Mouse (Mus musculus) gastrocnemius, adult 2 months (tissue): ENCODE measurements at regions not wholly inside any gene's neighbourhood (a gene's known extent, or its start where the extent isn't known, plus 50 kb on each side); places are given as distances from the start of the nearest gene placed in this dataset.
A peak's percentile ranks its signal among the peaks of the same experiment; 100 is the strongest.

Experiments
- DNase-seq: peaks from one replicate; pipeline ENCODE4 v3.0.0; 2022
- H3K27ac ChIP-seq: fragments of 200-600 bp; 2 replicates; pipeline ENCODE4 v1.8.1; 2022; ENCODE audit warnings: mild to moderate bottlenecking
- H3K4me3 ChIP-seq: fragments of 200-600 bp; 2 replicates; pipeline ENCODE4 v1.8.1; 2022; ENCODE audit warnings: mild to moderate bottlenecking, moderate library complexity
- CTCF ChIP-seq: fragments of 200-600 bp; IDR thresholded peaks from 2 replicates; pipeline ENCODE4 v1.8.1; 2022; ENCODE audit warnings: antibody characterized with exemption, mild to moderate bottlenecking, moderate library complexity
- intact Hi-C: fragments of 180-260 bp; cut with DNase I; formaldehyde crosslinking; loops from one replicate; pipeline ENCODE4 v1.15.1; 2025

DNA sequence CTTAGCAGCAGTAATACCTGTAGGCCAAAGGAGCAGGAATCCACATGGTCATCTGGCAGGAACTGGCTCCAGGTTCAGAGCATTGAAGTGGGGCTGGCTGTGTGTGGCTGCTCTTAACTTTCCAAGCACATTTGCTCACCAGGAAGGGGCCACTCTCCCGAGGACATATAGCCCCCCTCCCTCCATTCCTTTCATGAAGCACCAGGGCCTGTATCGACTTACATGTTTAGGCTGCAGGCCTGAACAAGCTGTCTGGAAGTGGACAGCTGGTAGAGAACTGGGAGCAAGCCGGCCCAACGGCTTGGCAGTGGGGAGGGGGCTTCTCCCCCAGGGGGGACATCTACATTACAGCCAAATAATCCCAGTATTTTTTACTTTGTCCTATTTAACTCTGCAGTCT lies 622.5 kb upstream of the Vstm2b start:
- intact Hi-C loops: no loop called here
- H3K4me3 ChIP-seq: no peak overlapping the region
- H3K27ac ChIP-seq: no peak overlapping the region
- DNase-seq: no peak
- TF ChIP-seq CTCF: no peak

DNA sequence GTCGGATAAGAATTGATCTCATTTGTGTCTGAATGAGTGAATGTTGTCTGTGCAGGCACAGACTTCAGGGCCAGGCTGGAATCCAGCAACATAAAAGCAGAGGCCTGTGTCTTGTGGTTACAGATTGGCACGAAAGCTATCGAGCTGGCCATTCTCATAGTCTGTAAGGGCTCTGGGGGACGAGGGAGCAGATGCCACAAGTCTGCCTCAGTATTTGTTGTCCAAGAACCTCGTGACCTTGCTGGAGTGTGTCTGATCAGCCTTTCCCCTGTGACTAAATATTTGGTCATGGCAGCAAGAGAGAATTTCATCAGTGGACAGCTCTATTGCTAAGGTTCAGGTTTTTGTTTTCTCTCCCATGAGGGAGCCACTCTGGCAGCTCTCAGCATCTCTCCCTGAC lies 622.0 kb upstream of the Vstm2b start:
- DNase-seq: peak; percentile 23
- H3K27ac ChIP-seq: no peak overlapping the region
- TF ChIP-seq CTCF: no peak
- intact Hi-C loops: no loop called here
- no peak overlapping the region for H3K4me3 ChIP-seq

DNA sequence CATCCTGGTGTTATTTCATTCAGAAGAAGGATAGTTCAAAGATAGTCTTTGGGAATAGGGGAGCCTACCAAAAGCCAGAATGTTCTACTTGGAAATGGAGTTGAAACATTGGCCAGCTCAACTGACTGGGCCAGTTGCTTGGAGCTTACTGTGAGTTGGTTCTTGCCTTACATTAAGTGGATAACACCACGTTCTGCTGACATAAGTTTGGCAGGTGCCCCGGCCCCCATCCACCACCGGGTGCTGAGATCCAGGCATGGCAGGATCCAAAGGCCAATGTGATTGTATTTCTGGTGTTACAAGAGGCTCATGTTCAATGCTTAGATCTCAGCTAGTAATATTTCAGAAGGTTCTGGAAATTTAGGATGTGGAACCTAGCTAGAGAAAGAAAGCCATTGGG lies 608.0 kb upstream of the Vstm2b start:
- peak; percentile 22 for DNase-seq
- Histone ChIP-seq H3K27ac (no peak overlapping the region), H3K4me3 (no peak overlapping the region)
- no peak for TF ChIP-seq CTCF
- intact Hi-C loops: no loop called here

DNA sequence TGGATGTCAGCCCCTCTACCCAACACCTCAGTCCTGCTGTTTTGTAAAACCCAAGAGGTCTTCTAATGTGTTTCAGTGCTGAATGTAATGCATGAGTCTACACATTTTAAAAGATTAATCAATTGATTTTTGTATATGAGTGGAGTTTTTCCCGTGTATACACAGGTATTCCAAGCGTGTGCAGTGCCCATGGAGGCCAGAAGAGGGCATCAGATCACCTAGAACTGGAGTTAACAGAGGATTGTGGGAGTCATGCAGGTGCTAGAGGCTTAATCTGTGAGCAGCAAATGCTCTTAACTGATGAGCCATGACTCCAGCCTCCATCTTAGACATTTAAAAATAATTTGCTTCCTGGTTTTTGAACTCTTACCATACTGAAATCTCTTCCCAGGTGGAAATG lies 587.6 kb upstream of the Vstm2b start:
- peak; percentile 59 for TF ChIP-seq CTCF
- DNase-seq: no peak
- Histone ChIP-seq H3K27ac (no peak overlapping the region), H3K4me3 (no peak overlapping the region)
- intact Hi-C loops: no loop called here

DNA sequence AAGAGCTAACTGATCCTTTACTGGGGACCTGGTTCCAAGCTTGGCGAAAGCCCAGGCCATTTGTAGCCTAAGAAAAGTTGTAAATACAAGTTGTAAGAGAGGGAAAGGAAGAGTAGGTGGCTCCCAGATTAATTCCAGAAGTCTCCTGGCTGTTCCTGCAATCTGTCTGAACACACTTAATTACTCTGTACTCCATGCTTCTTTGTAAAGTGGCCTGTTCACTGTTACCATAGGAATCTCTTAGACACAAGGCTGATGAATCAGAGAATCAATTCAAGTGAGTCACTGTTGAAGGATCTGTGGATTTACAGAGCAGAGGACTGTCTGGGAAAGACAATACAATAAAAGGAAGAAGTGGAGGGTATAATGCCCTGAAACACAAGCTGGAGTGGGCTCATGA lies 577.0 kb upstream of the Vstm2b start:
- no peak overlapping the region for H3K27ac ChIP-seq
- TF ChIP-seq CTCF: no peak
- no peak overlapping the region for H3K4me3 ChIP-seq
- no peak for DNase-seq
- intact Hi-C loops: no loop called here

DNA sequence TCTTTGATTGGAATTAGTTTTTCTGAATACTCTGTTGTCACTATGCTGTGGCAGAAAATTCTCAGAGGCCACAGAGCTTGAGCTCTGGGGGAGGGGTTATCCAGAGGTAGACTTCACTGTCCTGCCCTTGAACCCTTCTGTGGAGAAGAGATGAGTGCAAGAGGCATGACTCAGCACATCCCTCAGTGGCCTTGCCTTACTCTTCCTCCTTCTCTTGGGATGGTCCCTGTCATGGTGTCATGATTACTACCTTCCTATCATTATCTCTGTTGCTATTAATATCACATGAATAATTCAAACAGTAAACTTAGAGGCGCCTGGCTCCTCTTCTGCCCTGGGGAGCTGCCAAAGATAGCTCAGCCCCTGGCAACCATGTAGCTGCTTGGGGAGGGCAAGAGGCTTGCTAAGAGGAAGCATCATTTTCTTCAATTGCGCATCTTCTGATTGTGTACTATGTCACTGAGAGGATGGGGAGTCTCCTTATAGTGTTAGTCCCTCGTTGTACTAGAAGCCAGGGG lies 572.9 kb upstream of the Vstm2b start:
- H3K4me3 ChIP-seq: no peak overlapping the region
- no peak for TF ChIP-seq CTCF
- peak overlapping the region; percentile 50; the same call in 1 of the 2 replicates for H3K27ac ChIP-seq
- DNase-seq: peak; percentile 74
- intact Hi-C loops: no loop called here

DNA sequence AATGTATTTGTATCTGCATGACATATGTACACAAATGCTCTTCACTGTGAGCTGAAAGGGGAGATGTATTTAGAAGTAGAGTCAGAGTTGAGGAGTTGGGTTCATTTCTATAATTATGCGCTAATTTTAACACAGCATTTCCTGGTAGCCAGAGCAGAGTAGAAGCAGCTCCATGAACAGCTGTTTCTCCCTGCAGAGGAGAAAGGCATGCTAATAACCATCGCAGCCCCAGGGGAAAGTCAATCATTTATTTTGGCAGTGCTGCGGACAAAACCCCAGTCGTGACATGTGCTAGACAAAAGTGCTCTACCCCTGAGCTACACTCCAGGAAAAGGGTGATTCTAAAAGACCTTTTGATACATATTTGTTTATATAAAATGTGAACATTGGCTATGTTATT lies 565.7 kb upstream of the Vstm2b start:
- no peak overlapping the region for H3K27ac ChIP-seq
- H3K4me3 ChIP-seq: no peak overlapping the region
- intact Hi-C loops: no loop called here
- DNase-seq: peak; percentile 17
- no peak for TF ChIP-seq CTCF

DNA sequence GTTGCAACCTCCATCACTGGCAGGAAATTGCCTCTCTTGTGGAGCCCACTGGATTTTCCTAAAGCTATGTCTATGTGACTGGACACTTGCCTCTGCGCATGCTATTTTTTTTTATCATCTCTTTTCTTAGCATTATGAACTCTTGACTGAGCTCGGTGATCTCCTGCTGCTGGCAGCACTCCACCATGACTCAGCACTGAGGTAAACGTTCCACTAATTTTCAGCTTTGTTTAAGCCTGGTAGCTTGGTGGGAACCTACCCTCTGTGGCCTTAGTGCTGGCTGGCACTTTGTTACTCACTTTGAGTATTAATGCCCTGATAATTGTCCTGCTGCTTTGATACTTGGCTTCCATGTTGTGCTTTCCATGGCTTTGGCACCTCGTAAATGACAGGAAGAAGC lies 545.8 kb upstream of the Vstm2b start:
- TF ChIP-seq CTCF: no peak
- DNase-seq: peak; percentile 21
- Histone ChIP-seq H3K27ac (no peak overlapping the region), H3K4me3 (no peak overlapping the region)
- intact Hi-C loops: no loop called here

DNA sequence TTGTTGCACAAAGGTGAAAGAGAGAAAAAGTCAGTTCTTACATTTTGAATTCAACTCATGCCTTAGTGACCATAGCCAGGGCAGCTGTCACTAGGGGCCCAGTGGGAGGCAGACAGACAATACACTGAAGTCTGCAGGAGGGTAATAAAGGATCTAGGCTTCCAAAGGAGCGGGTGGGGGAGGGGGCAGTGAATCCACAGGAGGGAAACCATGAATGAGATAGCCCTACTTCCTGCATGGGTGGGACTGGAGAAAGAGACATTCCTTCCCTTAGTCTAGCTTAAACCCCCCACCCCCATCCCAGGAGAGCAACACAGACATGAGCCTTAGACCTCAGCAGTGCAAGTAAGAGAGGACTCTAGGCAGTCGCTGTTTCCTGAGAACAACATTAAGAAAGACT lies 535.4 kb upstream of the Vstm2b start:
- no peak overlapping the region for H3K27ac ChIP-seq
- H3K4me3 ChIP-seq: no peak overlapping the region
- TF ChIP-seq CTCF: no peak
- intact Hi-C loops: no loop called here
- DNase-seq: no peak

DNA sequence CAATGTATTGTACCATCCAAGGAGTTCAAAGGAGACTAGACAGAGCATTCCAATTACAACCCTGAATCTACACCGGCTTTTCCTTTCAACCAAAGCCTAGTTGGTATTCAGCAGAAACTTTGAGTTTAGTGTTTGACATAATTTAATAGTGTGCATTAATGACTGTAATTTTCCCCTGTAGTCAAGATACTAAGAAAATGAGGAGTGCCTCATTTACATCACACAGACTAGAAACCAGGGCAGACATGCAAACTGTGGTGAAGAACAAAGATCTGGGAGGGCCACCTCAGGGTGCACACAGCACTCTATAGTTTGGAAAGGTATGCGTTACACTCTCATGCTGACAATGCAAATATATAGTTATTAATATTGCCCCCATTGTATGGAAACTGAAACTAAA lies 525.4 kb upstream of the Vstm2b start:
- Histone ChIP-seq H3K4me3 (no peak overlapping the region), H3K27ac (no peak overlapping the region)
- intact Hi-C loops: no loop called here
- no peak for DNase-seq
- no peak for TF ChIP-seq CTCF

DNA sequence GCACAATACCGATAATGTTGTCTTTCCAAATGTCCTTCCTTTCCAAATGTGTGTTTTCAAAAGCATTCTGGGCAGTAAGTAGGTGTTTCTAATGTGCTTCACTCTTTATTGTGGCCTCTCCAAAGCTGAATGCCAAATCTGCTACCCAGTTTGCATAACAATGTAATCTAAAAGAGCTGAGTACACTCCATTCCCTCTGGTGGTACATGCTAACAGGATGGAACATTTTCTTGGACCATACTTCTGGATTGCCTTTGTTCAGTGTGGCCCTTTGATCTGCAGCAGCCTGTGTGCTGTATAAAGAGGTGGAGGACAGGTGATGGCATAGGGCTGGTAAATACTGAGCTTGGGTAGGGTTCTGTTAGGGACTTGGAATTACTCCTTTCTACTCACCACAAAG lies 520.3 kb upstream of the Vstm2b start:
- TF ChIP-seq CTCF: no peak
- Histone ChIP-seq H3K4me3 (no peak overlapping the region), H3K27ac (no peak overlapping the region)
- DNase-seq: no peak
- intact Hi-C loops: no loop called here

DNA sequence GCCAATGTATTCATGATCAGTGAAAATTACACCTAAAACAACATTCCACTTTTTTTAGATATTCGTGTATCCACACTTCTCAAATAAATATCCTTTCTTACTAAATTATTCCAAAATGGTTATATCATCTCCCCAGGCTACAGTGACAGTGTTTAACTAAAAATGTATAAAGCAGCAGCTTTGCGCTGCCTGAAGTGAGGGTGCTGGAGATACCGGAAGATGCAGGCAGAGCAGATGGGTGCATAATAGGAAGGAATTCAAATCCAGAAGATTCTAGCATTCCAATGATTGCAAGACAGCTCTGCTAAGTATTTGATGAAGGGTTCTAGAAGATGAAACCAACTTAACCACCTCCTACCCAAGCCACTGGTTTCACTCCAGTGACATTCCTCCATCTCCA lies 516.9 kb upstream of the Vstm2b start:
- no peak overlapping the region for H3K4me3 ChIP-seq
- no peak for TF ChIP-seq CTCF
- intact Hi-C loops: no loop called here
- no peak for DNase-seq
- H3K27ac ChIP-seq: no peak overlapping the region

DNA sequence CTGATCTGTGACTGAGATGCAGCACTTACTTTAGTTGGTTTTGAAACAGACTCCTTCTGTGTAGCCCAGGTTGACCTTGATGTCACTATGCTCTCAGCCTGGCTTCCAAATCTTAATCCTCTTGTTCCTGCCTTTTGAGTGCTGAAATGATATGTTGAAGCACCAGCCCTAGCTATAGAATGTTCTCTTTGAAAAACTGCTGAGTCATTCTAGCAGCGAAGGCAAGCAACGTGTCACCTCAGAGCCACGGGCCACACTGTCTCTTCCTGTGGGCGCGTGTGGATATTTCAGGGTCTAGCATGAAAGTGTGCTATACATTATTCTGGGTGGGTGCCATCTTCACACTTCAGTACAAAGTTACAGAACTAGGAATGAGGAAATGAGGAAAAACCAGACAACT lies 510.0 kb upstream of the Vstm2b start:
- Histone ChIP-seq H3K27ac (no peak overlapping the region), H3K4me3 (no peak overlapping the region)
- intact Hi-C loops: no loop called here
- TF ChIP-seq CTCF: no peak
- DNase-seq: no peak

DNA sequence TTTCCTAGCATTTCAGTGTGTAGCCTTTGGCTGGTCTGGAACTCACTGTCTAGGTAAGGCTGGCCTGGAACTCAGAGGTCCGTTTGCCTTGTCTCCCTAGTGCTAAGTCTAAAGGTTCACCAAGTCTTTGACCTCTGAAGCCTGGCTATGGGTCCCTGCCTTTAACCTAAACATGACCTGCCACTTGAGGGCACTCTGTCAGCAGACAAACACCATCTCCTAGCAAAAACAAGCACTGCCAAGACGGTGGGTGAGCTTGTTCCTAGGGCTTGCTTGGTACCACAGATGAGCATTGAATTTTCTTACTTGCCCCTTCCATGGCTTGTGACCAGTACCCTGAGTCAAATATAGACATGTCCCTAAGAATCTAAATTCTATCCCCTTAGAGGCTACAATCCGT lies 508.3 kb upstream of the Vstm2b start:
- Histone ChIP-seq H3K4me3 (no peak overlapping the region), H3K27ac (no peak overlapping the region)
- TF ChIP-seq CTCF: peak; percentile 14; the same call in 1 of the 2 replicates
- no peak for DNase-seq
- intact Hi-C loops: no loop called here

DNA sequence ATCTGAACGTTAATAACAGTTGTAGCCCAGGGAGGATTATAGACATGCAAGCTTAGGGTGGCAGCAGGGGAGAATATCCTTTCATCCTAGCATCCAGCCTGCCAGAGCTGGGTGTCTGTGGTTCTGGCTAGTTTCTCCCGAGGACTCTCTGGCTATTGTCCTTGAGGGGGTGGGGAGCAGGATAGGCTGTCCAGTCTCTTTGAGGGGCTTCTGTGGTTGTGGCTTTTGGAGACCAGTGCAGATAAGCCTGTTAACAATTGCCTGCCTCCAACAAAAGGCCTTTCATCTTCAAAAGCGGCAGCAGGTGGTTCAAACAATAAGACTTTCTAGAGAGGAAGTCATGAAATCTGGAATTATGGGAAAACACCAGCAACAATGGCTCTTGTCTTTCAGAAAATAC lies 507.2 kb upstream of the Vstm2b start:
- Histone ChIP-seq H3K4me3 (no peak overlapping the region), H3K27ac (no peak overlapping the region)
- TF ChIP-seq CTCF: no peak
- intact Hi-C loops: no loop called here
- no peak for DNase-seq
